Mouse (Mus musculus): ENCODE measurements at regions not wholly inside any gene's neighbourhood (a gene's known extent, or its start where the extent isn't known, plus 50 kb on each side); places are given as distances from the start of the nearest gene placed in this dataset.

GRCm38 (mm10) chr15:50942429-50942828, 2942.3 kb upstream of the Gm7489 start:
- DNase-seq (ENCODE audit: low spot score), result no peak

GRCm38 (mm10) chr15:50944976-50945375, 2939.7 kb upstream of the Gm7489 start:
- peak; percentile 25 for DNase-seq (ENCODE audit: low spot score)

- DNase-seq (ENCODE audit: low spot score), result no peak
Observed at GRCm38 (mm10) chr15:50959109-50959508, 2925.6 kb upstream of the Gm7489 start.

GRCm38 (mm10) chr15:50963606-50964005, 2921.1 kb upstream of the Gm7489 start:
- no peak for DNase-seq (ENCODE audit: low spot score)

- no peak for DNase-seq (ENCODE audit: low spot score)
Observed at GRCm38 (mm10) chr15:50964236-50964635, 2920.5 kb upstream of the Gm7489 start.

GRCm38 (mm10) chr15:50967176-50967575, 2917.5 kb upstream of the Gm7489 start:
- no peak for DNase-seq (ENCODE audit: low spot score)

GRCm38 (mm10) chr15:50970637-50971036, 2914.1 kb upstream of the Gm7489 start:
- DNase-seq (ENCODE audit: low spot score), result peak; percentile 66

GRCm38 (mm10) chr15:50972593-50972992, 2912.1 kb upstream of the Gm7489 start:
- DNase-seq (ENCODE audit: low spot score), result no peak

GRCm38 (mm10) chr15:50974002-50974754, 2910.5 kb upstream of the Gm7489 start:
- no peak for DNase-seq (ENCODE audit: low spot score)

- DNase-seq (ENCODE audit: low spot score), result no peak
Observed at GRCm38 (mm10) chr15:50989457-50989856, 2895.2 kb upstream of the Gm7489 start.

- no peak for DNase-seq (ENCODE audit: low spot score)
Observed at GRCm38 (mm10) chr15:50991667-50992066, 2893.0 kb upstream of the Gm7489 start.

- DNase-seq (ENCODE audit: low spot score), result no peak
Observed at GRCm38 (mm10) chr15:50992246-50992645, 2892.5 kb upstream of the Gm7489 start.

GRCm38 (mm10) chr15:50993121-50993520, 2891.6 kb upstream of the Gm7489 start:
- no peak for DNase-seq (ENCODE audit: low spot score)

GRCm38 (mm10) chr15:50995688-50996087, 2889.0 kb upstream of the Gm7489 start:
- no peak for DNase-seq (ENCODE audit: low spot score)

- DNase-seq (ENCODE audit: low spot score), result no peak
Observed at GRCm38 (mm10) chr15:50996296-50996695, 2888.4 kb upstream of the Gm7489 start.

- peak; percentile 49 for DNase-seq (ENCODE audit: low spot score)
Observed at GRCm38 (mm10) chr15:50997209-50997763, 2887.4 kb upstream of the Gm7489 start.

GRCm38 (mm10) chr15:51038968-51039367, 2845.7 kb upstream of the Gm7489 start:
- DNase-seq (ENCODE audit: low spot score), result no peak

- DNase-seq (ENCODE audit: low spot score), result no peak
Observed at GRCm38 (mm10) chr15:51070538-51070937, 2814.2 kb upstream of the Gm7489 start.

- no peak for DNase-seq (ENCODE audit: low spot score)
Observed at GRCm38 (mm10) chr15:51071132-51071656, 2813.5 kb upstream of the Gm7489 start.

- DNase-seq (ENCODE audit: low spot score), result no peak
Observed at GRCm38 (mm10) chr15:51073678-51074077, 2811.0 kb upstream of the Gm7489 start.

GRCm38 (mm10) chr15:51074196-51074595, 2810.5 kb upstream of the Gm7489 start:
- DNase-seq (ENCODE audit: low spot score), result no peak

- no peak for DNase-seq (ENCODE audit: low spot score)
Observed at GRCm38 (mm10) chr15:51083677-51084322, 2800.9 kb upstream of the Gm7489 start.

GRCm38 (mm10) chr15:51092936-51093335, 2791.8 kb upstream of the Gm7489 start:
- no peak for DNase-seq (ENCODE audit: low spot score)

Data from adipocyte (in vitro differentiated cells).